13 mouse cellular contexts compared by ENCODE assay signal in the genomic region with DNA sequence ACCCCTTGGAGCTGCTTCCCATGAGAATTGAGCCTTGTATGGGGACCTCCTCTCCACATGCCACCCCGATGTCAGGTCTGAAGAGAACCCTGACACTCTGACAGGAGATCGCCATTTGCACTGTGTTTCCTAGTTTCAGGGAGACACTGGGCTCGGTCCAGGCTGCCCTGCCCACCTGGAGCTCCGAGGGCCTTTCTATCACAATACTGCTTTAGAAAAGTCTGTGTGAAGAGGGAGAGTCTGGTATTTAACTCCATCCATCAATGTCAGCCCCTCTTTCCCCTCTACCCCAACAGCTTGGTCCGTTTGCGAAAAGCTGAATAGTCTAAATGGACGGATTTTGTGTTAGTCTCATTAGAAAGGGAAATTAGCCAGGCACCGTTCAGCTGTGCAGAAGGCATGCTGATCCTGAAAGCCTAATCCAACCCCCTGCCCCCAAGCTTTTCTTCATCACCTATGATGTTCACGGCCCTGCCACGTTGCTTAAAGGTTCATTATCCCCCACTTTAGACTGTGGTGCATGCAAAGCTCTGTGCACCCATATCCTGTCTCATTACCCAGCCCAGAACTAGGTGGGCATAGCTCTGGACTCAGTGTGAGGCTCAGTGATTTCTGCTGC.
DNase-seq lines count a peak whose midpoint lies in the region; ATAC-seq and TF ChIP-seq lines count a peak whose summit lies in the region.
"Had no signal": no experiment of that assay in that cellular context is flagged by ENCODE, and none has a peak within 500 bp of the region (broad histone marks: within the 10 kb centered on the region; RNA-seq: fewer than 3 reads in every experiment).

No protein-coding gene starts in this region.

- H3K9me3 ChIP-seq in embryonic facial prominence, embryonic 12.5 days = no peaks in the 10 kb centered on the region
- no peaks in the 10 kb centered on the region for H3K9me3 ChIP-seq in forebrain, postnatal 0 days (ENCODE audit: low read length)
- no peaks in the 10 kb centered on the region for H3K9me3 ChIP-seq in midbrain, embryonic 11.5 days (ENCODE audit: control insufficient read depth, low read length)
- H3K9me3 ChIP-seq in neural tube, embryonic 14.5 days (ENCODE audit: control insufficient read depth, low read length) = no peaks in the 10 kb centered on the region
- H3K9me3 ChIP-seq: limb, embryonic 12.5 days; stomach, embryonic 15.5 days had no signal

- WGBS in embryonic facial prominence, embryonic 12.5 days = 52% methylated on average over 10 of the region's 10 CpGs
- WGBS in forebrain, postnatal 0 days = 16% methylated on average over 10 of the region's 10 CpGs
- 11% methylated on average over 10 of the region's 10 CpGs for WGBS in midbrain, embryonic 11.5 days
- 12% methylated on average over 10 of the region's 10 CpGs for WGBS in neural tube, embryonic 14.5 days

- H3K9ac ChIP-seq in embryonic facial prominence, embryonic 12.5 days = no peak overlapping the region
- no peak overlapping the region for H3K9ac ChIP-seq in forebrain, postnatal 0 days
- H3K9ac ChIP-seq in midbrain, embryonic 11.5 days (ENCODE audit: low read length) = no peak overlapping the region
- H3K9ac ChIP-seq in neural tube, embryonic 14.5 days (replicated peaks; ENCODE audit: low read depth, low read length) = no peak overlapping the region
- H3K9ac ChIP-seq: limb, embryonic 12.5 days; liver, postnatal 0 days; stomach, embryonic 15.5 days had no signal

- no peaks in the 10 kb centered on the region for H3K4me1 ChIP-seq in embryonic facial prominence, embryonic 12.5 days
- 0 out of 2 replicates have a peak, but pooled peaks cover 10% of the 10 kb centered on the region for H3K4me1 ChIP-seq in forebrain, postnatal 0 days (ENCODE audit: insufficient read depth)
- H3K4me1 ChIP-seq in midbrain, embryonic 11.5 days (ENCODE audit: control insufficient read depth, insufficient read depth, low read length) = peaks cover 34% of the 10 kb centered on the region
- H3K4me1 ChIP-seq in neural tube, embryonic 14.5 days (ENCODE audit: control insufficient read depth, insufficient read depth, low read length) = no peaks in the 10 kb centered on the region; the same call in 1 of the 2 replicates
- H3K4me1 ChIP-seq: stomach, embryonic 15.5 days had no signal

- H3K36me3 ChIP-seq in embryonic facial prominence, embryonic 12.5 days = no peaks in the 10 kb centered on the region
- no peaks in the 10 kb centered on the region for H3K36me3 ChIP-seq in forebrain, postnatal 0 days (ENCODE audit: insufficient read depth)
- H3K36me3 ChIP-seq in midbrain, embryonic 11.5 days (ENCODE audit: control insufficient read depth, insufficient read depth, low read length) = no peaks in the 10 kb centered on the region
- no peaks in the 10 kb centered on the region for H3K36me3 ChIP-seq in neural tube, embryonic 14.5 days (ENCODE audit: control insufficient read depth, insufficient read depth, low read length)
- H3K36me3 ChIP-seq: limb, embryonic 12.5 days; stomach, embryonic 15.5 days had no signal

- no peaks in the 10 kb centered on the region for H3K27me3 ChIP-seq in embryonic facial prominence, embryonic 12.5 days
- no peaks in the 10 kb centered on the region for H3K27me3 ChIP-seq in forebrain, postnatal 0 days (ENCODE audit: insufficient read depth, low read length)
- H3K27me3 ChIP-seq in midbrain, embryonic 11.5 days (ENCODE audit: control insufficient read depth, insufficient read depth, low read length) = no peaks in the 10 kb centered on the region
- H3K27me3 ChIP-seq in neural tube, embryonic 14.5 days (ENCODE audit: control insufficient read depth, insufficient read depth, low read length) = no peaks in the 10 kb centered on the region
- H3K27me3 ChIP-seq: limb, embryonic 12.5 days; stomach, embryonic 15.5 days had no signal

- no peak for TF ChIP-seq CTCF in forebrain, postnatal 0 days (IDR thresholded peaks at IDR 0.05; ENCODE audit: low read depth)

- no peak overlapping the region for H3K4me3 ChIP-seq in embryonic facial prominence, embryonic 12.5 days
- H3K4me3 ChIP-seq in forebrain, postnatal 0 days (ENCODE audit: low read depth, low read length) = no peak overlapping the region
- no peak overlapping the region for H3K4me3 ChIP-seq in midbrain, embryonic 11.5 days (ENCODE audit: low read depth, low read length)
- no peak overlapping the region for H3K4me3 ChIP-seq in neural tube, embryonic 14.5 days (ENCODE audit: low read depth, low read length)
- H3K4me3 ChIP-seq: limb, embryonic 12.5 days; stomach, embryonic 15.5 days had no signal

- ATAC-seq in embryonic facial prominence, embryonic 12.5 days (ENCODE audit: insufficient number of reproducible peaks, insufficient read depth, low FRiP score, low TSS enrichment) = peak; percentile 56; the same call in 1 of the 2 replicates
- peak; percentile 75 for ATAC-seq in forebrain, postnatal 0 days
- peak; percentile 93 for ATAC-seq in midbrain, embryonic 11.5 days (ENCODE audit: low FRiP score)
- peak; percentile 86 for ATAC-seq in neural tube, embryonic 14.5 days (ENCODE audit: low read depth)
- no peak for ATAC-seq in inflammation-experienced regulatory T-cells, adult 6 months
- ATAC-seq: liver, postnatal 0 days had no signal

- H3K27ac ChIP-seq in embryonic facial prominence, embryonic 12.5 days = no peak overlapping the region
- H3K27ac ChIP-seq in forebrain, postnatal 0 days (ENCODE audit: low read depth, low read length) = no peak overlapping the region
- peak overlapping the region; percentile 84 for H3K27ac ChIP-seq in midbrain, embryonic 11.5 days (ENCODE audit: low read depth, low read length)
- H3K27ac ChIP-seq in neural tube, embryonic 14.5 days (ENCODE audit: low read depth, low read length) = no peak overlapping the region
- H3K27ac ChIP-seq: limb, embryonic 12.5 days; stomach, embryonic 15.5 days had no signal

- DNase-seq in forebrain, postnatal 0 days = no peak
- DNase-seq in midbrain, embryonic 11.5 days (ENCODE audit: low spot score, missing footprints) = peak; percentile 96
- DNase-seq in cerebellum, adult 9-10 months = no peak
- no peak for DNase-seq in layer of hippocampus, postnatal 14 days (ENCODE audit: low spot score in 2 of 2)
- DNase-seq: cerebellum, postnatal 10 days; heart, postnatal 36 days; layer of hippocampus, adult 9-11 months; liver, postnatal 0 days had no signal

- no peak overlapping the region for H3K4me2 ChIP-seq in embryonic facial prominence, embryonic 12.5 days (replicated peaks)
- 0 out of 2 replicates have a peak overlapping the region, but pooled peaks have one; percentile 10 for H3K4me2 ChIP-seq in forebrain, postnatal 0 days (ENCODE audit: low read depth)
- peak overlapping the region; percentile 20; the same call in 1 of the 2 replicates for H3K4me2 ChIP-seq in midbrain, embryonic 11.5 days
- no peak overlapping the region for H3K4me2 ChIP-seq in neural tube, embryonic 14.5 days (ENCODE audit: low read depth, low read length)
- H3K4me2 ChIP-seq: limb, embryonic 12.5 days; stomach, embryonic 15.5 days had no signal

Comparison
In these comparisons a context has a peak if more than half of its experiments do, and no peak if none do; other contexts are left out.
1. H3K4me2 ChIP-seq: peak in forebrain, postnatal 0 days (single experiment) and midbrain, embryonic 11.5 days (single experiment); none in embryonic facial prominence, embryonic 12.5 days (single experiment) and neural tube, embryonic 14.5 days (single experiment).